Mouse (Mus musculus) CD8-positive naive resting alpha-beta T cell, adult 57 days (primary cell): ENCODE data around the gene ccdc198. TPM values are rescaled to one million over a fixed set of nuclear protein-coding genes. Genes with fewer than 3 reads are reported as not detected.

Experiments
- total RNA-seq: library from RNA; stranded (reverse); gene quantifications from one replicate; pipeline ENCODE4 v1.2.4, GENCODE M21; 2023

The ccdc198 gene
- total RNA-seq = not detected

DNA sequence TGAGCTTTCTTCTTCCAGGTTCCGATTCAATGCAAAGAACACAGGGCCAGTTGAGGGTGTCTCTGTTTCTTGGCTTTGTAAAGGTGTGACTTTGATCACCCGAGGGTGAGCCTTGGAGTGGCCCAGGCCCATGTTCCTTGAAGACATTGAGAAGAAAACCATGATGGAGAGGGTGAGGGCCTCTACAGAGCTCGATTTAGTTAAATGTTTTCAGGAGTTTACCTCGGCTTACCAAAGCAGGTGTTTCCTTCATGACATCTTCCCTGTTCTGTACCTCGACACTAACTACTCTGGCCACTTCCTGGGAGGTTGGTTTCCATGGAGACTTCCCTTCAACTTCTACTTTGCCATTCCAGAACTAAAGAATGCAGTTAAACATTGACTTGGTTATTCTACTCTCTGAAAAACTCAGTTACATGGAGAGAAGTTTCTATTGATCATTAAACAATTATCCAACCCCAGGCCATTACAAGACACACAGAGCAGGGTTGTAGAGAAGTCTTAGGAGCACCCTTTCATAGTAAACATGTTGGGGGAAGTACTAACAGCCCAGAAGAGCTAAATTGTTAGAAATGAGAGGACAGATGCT is at the start of gene ccdc198:
Gene ccdc198 (minus strand): TSS at position 349 of the 589 bp plus-strand sequence.

DNA sequence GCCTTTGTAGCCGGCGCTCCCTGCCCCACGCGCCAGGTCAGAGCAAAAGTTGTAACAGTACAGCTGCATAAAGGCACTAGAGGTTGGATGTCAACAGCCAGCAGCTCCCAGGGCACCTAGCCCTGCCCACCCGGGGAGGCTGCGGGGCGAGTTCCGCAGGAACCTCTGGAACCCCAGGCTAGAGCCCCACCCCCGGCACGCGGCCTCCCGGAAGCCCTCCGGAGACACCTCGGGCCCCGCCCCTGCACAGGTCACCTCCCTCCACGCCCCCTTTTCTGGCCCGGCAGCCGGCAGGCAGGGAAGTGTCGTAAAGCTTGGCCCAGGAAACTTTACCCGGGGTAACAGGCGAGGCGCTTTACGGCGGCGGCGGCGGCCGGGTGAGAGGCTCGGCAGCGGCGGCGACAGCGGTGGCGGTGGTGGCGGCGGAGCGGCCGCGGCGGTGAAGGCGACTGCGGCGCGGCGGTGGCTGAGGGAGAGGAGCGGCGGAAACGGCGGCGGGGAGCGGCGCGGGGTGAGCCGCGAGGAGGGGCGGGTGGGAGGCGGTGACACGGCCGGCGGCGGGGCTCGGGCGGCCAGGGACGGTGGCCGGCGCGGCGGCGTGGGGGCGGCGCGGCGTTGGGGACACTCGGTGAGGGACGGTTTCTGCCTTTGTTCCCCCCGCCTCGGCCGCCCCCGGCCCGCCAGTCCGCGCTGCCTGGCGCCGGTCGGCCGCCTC is 73.2 kb downstream of the ccdc198 start, which contains the start of gene Naa30:
Gene Naa30 (plus strand): TSS at position 360 of the 715 bp plus-strand sequence.

Other genes starting within 250 kb of the ccdc198 start
- gene Ap5m1, start 179.4 kb downstream of the ccdc198 start, total RNA-seq = 29.6 TPM
- gene Exoc5, start 178.8 kb downstream of the ccdc198 start, total RNA-seq = 51.5 TPM
- 56.1 TPM for gene Naa30, start 73.2 kb downstream of the ccdc198 start, total RNA-seq